Mouse (Mus musculus) MEL (cell line): Measurements from ENCODE around the gene Tmem164.

Experiments used
- BHLHE40 ChIP-seq: IDR thresholded peaks from 2 replicates; pipeline ENCODE4 v1.6.1; 2012; ENCODE audit warnings: low read depth, mild to moderate bottlenecking, inconsistent platforms, low read length, improper control_type of control experiment, borderline replicate concordance
- CTCF ChIP-seq, 3 experiments: IDR thresholded peaks in 2 of 3; conservative IDR thresholded peaks in 1 of 3; 2 replicates each; pipeline ENCODE4 v1.5.1; 2011 to 2012; ENCODE audit warnings: low read length in 3 of 3, low read depth in 2 of 3, mild to moderate bottlenecking in 2 of 3, improper control_type of control experiment in 1 of 3, inconsistent platforms in 1 of 3, mixed read lengths in 1 of 3, moderate library complexity in 1 of 3; ENCODE audit not compliant: control insufficient read depth in 1 of 3, insufficient read depth in 1 of 3, poor library complexity in 1 of 3, severe bottlenecking in 1 of 3
- GATA1 ChIP-seq: IDR thresholded peaks from 2 replicates; pipeline ENCODE4 v1.6.1; 2011; ENCODE audit warnings: low read depth, low read length, improper control_type of control experiment
- HCFC1 ChIP-seq: IDR thresholded peaks from 2 replicates; pipeline ENCODE4 v1.6.1; 2012; ENCODE audit warnings: low read depth, mild to moderate bottlenecking, inconsistent platforms, low read length, improper control_type of control experiment, moderate library complexity
- MAFK ChIP-seq: IDR thresholded peaks from 2 replicates; pipeline ENCODE4 v1.6.1; 2011; ENCODE audit warnings: low read depth, mild to moderate bottlenecking, low read length, improper control_type of control experiment, borderline replicate concordance
- MEF2A ChIP-seq: IDR thresholded peaks from 2 replicates; pipeline ENCODE4 v1.6.1; 2014; ENCODE audit warnings: low read depth, mild to moderate bottlenecking, inconsistent platforms, low read length, improper control_type of control experiment; ENCODE audit not compliant: poor library complexity, insufficient replicate concordance, severe bottlenecking; ENCODE audit errors: extremely low read depth
- POLR2A ChIP-seq, 2 experiments: IDR thresholded peaks; 2 replicates each; pipeline ENCODE4 v1.6.1; 2011 to 2012; ENCODE audit warnings: low read length in 2 of 2, mild to moderate bottlenecking in 2 of 2, control low read depth in 1 of 2, improper control_type of control experiment in 1 of 2, low read depth in 1 of 2, moderate library complexity in 1 of 2; ENCODE audit not compliant: control insufficient read depth in 1 of 2, insufficient read depth in 1 of 2, poor library complexity in 1 of 2
- RCOR1 ChIP-seq: IDR thresholded peaks from 2 replicates; pipeline ENCODE4 v1.6.1; 2012; ENCODE audit warnings: low read depth, mild to moderate bottlenecking, inconsistent platforms, low read length, improper control_type of control experiment
- TBP ChIP-seq: IDR thresholded peaks from 2 replicates; pipeline ENCODE4 v1.8.0; 2011; ENCODE audit warnings: low read depth, low read length, improper control_type of control experiment
- USF2 ChIP-seq, 2 experiments: IDR thresholded peaks; 2 replicates each; pipeline ENCODE4 v1.6.1; 2011 to 2012; ENCODE audit warnings: improper control_type of control experiment in 2 of 2, low read length in 2 of 2, borderline replicate concordance in 1 of 2, inconsistent platforms in 1 of 2, low read depth in 1 of 2, mild to moderate bottlenecking in 1 of 2; ENCODE audit not compliant: insufficient read depth in 1 of 2
- ZC3H11A ChIP-seq: IDR thresholded peaks from 2 replicates; pipeline ENCODE4 v1.6.1; 2012; ENCODE audit warnings: low read depth, mild to moderate bottlenecking, inconsistent platforms, low read length, improper control_type of control experiment

DNA sequence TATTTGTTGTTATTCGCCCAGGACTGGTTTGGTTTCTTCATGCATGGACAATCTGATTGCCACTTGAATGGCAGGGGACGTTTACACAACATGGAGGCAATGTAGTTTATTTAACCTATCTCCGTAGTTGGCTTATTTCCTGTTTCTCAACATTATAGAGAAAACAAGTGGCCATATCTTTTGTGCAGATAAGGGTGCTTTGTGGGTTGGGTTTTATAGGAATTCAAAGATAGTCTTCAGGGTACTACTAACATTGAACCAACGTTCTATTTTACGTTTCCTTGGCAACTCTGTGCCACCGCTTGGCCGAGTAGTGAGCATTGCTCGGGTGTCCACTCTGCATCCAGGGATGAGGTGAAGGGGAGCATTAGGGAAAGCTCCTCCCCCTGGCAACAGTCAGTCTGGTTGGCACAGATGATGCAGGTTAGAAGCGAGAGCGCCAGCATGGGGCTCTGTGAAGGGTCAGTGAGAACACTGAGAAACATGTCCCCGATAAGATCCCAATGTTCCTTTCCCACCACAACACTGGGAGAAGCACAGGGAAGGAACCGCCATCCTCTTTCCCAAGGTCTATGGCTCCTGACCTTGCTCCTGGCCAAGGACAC is 148.8 kb downstream of the Tmem164 start:
- TF ChIP-seq HCFC1 (no peak), MAFK (no peak), CTCF (IDR thresholded peaks at IDR 0.05 in 2 of 3, conservative IDR thresholded peaks at IDR 0.05 in 1 of 3; ENCODE audit: control insufficient read depth in 1 of 3, insufficient read depth in 1 of 3, low read depth in 2 of 3, low read length in 3 of 3, poor library complexity in 1 of 3, severe bottlenecking in 1 of 3) (no peak), MEF2A (no peak), TBP (no peak), POLR2A (IDR thresholded peaks at IDR 0.05; ENCODE audit: control insufficient read depth in 1 of 2, insufficient read depth in 1 of 2, low read depth in 1 of 2, low read length in 2 of 2, poor library complexity in 1 of 2) (no peak), GATA1 (peak; percentile 92), BHLHE40 (no peak), RCOR1 (peak; percentile 55; the same call in 1 of the 2 replicates), ZC3H11A (no peak), USF2 (IDR thresholded peaks at IDR 0.05; ENCODE audit: borderline replicate concordance in 1 of 2, insufficient read depth in 1 of 2, low read depth in 1 of 2, low read length in 2 of 2) (no peak)
